Mouse (Mus musculus): ENCODE data around the gene Slc39a11.
"Not testable (repeated sequence)": the region's sequence is repeated elsewhere in the genome, so short reads cannot be mapped to it uniquely, and the experiment has no call there.

Gene Slc39a11

DNA sequence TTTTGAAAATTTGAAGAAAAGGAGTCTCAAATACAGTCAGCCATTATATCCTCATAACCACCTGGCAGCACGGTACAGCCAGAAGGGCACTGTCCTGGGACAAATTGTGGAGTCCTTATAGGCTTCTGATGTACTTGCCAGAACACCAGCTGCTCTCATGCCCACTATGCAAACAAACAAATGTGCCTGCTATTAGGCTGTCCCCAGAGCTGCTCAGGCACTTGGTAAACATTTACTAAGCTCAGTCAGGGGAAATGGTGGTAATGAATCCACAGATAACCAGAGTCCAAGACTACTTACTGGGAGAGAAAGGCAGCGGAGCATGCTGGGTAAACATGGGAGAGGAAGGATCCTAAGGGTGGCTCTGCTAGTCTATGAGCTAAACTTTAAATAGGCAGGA is 17.2 kb upstream of the Slc39a11 start:
- DNase-seq (ENCODE audit: low spot score): no peak

DNA sequence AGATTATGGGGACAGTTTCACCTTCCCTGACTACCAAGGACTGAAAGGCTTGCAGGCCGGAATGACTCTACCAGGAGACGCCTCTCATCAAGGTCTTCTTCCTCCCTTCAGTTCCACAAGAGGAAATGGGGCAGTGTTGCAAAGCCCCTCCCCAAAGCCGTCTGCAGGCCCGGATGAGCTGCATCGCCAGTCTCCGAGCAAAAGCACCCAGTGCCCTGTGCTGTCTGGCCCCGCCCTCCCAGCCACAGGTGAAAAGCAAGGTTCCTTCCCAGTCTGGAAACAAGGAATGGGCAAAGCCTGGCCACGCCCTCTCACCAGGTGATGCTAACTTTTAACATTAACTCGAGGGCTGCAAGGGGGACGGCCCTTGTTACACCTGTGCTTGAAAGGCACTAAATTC is 16.8 kb upstream of the Slc39a11 start:
- DNase-seq (ENCODE audit: low spot score): peak; percentile 23

DNA sequence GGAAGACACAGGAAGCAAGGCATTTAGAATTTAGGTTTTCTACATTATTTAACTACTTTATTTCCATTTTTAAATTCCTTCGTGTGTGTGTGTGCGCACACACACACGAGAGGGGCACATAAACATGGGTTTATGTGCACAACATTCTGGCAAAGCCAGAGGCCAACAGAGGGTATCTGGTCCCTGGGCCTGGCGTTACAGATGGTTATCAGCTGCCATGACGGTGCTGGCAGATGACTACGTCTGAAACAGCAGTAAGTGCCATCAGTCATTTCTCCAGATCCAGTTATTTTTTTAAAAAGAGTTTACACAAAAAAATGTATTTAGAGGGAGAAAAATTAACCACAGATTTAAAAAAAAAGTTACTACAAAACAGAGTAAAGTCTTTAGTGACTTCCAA is 16.3 kb upstream of the Slc39a11 start:
- DNase-seq (ENCODE audit: low spot score): no peak

DNA sequence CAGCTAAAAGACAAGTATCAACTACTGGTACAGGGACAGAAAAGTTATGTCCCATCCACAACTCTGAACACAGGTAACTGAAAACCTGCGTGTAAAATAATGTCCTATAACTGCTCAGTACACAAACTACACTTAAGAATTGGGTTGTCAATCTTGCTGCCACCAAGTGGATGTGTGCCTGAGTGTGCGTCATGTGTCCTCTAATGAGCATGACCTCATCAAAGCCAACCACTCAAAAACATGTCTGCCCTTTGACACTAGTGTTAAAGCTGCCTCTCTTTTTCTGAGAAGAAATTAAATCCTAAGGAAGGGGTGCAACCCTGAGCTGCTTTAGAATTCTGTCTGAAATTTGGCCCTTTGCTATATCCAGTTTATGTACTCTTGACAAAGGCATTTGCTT is 14.4 kb upstream of the Slc39a11 start:
- no peak for DNase-seq (ENCODE audit: low spot score)

DNA sequence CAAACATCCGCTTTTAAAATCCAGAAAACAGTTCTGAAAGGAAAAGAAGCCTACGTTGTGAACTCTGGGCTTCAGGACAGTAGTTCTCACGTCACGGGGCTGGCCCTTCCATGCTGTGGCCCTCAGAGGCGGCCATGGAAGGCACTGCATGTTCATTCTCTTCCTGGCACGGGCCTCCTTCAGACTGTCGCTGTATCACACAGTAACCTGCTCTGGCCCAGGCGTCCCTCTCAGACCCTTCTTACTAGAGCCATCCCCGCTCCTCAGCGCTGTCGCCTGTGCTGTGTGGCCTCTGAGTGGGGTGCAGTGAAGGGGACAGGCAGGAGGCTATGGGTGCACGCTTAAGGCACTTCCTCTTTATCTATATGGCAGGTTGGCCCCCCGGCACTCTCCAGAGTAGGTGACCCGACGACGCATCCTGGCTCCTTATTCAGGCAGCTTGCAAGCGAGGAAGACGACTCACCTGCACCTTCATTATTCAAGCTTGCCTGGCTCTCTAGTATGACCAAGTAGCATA is 12.0 kb upstream of the Slc39a11 start:
- DNase-seq (ENCODE audit: low spot score): no peak

DNA sequence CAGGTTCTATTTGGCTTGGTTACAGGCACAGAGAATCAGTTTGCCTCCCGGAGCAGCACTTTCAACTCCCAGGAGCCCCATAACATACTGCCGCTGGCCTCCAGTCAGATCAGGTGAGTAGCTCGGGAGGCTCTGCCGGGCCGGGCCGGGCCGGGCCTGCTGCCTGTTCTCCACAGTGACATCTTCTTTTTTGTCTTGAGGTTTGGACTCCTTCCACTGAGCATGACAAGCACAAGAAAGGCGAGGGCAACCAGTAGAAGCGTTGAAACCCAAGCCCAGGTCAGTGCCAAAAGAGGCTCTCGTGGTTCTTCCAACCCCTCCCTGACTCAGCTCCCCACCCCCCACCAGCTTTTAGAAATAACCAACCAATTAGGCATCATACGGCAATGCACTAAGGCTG is 11.1 kb upstream of the Slc39a11 start:
- DNase-seq (ENCODE audit: low spot score): no peak

DNA sequence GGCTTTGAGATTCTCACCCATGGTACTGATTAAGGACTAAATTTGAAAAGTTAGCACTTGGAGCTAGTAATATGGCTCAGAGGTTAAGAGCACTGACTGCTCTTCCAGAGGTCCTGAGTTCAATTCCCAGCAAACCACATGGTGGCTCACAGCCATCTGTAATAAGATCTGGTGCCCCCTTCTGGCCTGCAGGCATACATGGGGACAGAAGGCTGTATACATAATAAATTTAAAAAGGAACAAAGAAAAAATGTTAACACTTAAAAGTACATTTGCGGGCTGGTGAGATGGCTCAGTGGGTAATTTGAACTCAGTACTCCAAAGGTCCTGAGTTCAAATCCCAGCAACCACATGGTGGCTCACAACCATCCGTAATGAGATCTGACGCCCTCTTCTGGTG is 10.3 kb upstream of the Slc39a11 start:
- not testable (repeated sequence) for DNase-seq (ENCODE audit: low spot score)

DNA sequence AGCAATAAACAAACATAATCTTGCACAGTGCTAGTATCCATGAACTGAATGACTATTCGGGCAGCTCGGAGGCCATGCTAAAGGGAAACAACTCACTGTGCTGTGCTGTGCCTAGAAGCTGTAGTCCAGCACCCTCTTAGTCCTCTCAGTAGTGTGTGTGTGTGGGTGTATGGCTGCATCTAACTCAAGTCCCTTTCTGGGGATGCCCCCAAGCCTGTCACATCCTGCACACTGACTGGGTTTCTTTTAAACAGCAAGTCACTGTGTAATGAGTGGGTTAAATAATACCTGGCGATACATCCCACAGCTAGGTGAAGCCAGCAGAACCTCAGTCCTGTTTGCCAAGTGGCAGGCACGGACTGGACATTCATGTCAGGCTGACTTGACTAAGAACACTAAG is 8.9 kb upstream of the Slc39a11 start:
- DNase-seq (ENCODE audit: low spot score): no peak

DNA sequence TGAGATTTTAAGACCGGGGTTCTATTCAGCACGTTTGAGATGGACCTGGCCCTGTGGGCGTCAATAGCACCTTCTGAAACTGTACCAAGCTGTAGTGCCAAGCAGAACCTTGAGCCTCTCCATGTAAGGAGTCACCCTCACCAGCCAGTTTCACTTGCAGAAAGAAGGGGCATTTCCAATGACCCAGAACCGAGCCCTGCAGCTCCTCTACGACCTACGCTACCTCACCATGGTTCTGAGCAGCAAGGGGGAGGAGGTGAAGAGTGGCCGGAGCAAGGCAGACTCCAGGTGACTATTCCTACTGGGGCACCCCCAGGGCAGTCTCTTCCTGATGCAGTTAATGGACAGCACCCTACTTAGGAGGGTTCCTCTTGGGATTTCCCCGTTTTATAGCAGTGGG is 8.4 kb upstream of the Slc39a11 start:
- DNase-seq (ENCODE audit: low spot score): no peak

DNA sequence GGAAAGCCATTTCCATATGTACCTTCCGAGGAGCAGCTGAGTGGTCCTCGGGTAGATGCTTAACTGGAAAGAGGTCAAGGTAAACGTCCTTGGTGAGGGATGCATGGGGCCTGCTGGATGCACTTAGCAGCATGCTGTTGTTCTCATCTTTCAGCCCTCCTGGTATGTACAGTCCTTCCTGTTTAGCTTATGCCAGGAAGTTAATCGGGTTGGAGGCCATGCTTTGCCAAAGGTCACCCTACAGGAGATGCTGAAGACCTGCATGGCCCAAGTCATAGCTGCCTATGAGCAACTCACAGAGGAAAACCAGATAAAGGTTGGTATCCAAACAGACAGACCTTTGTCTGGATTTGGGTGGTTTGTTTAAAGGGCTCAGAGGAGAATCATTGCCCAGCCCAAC is 7.3 kb upstream of the Slc39a11 start:
- no peak for DNase-seq (ENCODE audit: low spot score)

DNA sequence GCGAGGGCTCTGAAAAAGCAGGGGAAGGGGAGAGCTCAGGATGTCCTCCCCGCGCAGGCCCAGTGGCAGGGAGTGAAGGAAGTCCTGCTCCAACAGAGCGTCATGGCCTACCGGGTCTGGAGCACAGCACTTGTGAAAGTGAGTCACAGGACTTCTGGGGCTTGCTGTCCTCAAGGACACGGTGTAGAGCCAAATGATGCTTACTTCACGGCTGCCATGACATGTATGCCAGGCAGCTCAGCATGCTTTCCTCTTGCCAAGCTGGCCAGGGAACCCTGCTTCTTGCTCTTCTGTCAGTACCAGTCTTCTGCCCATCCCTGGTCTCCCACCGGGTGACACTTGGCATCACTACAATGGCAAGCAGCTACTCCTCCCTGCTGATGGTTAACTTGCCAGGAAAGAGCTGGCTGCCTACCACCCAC is 6.6 kb upstream of the Slc39a11 start:
- no peak for DNase-seq (ENCODE audit: low spot score)

DNA sequence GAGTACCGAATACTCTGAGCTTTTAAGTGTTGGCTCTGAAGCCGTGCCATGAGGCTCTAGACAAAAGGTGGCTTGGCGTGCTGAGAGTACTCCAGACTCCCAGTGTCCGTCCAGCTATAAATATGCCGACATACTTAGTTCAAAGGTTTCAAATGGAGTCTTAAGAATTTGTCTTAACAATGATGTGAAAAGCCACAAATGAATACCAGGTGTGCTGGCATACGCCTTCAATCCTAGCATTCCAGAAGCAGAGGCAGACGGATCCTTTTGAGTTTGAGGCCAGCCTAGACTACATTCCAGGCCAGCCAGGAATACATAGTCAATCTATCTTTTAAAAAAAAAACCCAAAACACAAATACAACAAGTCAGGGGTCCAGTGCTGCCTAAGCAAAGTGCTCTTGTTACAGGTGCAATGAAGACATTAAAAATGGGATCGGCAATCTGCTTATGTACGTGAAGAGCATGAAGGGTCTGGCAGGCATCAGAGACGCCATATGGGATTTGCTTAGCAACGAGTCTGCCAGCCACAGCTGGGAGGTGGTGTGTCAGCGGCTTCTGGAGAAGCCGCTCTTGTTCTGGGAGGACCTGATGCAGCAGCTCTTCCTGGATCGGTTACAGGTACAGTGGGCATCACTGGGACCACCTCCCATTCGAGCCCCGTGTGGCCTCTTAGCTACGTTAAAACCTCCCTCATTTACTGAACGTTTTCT is 4.8 kb upstream of the Slc39a11 start:
- no peak for DNase-seq (ENCODE audit: low spot score)

DNA sequence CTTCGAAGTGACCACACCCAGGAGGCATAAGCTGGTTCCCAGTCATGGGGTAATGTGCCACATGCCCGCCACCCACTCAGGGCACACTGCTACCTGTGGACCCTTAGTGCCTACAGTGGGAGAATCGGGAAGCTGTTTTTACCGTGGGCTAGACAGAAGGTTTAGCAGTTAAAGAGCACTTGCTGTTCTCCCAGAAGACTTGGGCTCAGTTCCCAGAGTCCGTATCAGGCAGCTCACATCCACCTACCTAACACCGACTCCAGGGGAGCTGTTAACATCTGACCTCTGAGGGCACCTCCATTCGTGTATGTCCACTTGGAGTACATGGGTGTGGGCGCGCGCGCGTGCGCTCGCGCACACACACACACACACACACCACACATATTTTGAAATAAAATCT is 4.2 kb upstream of the Slc39a11 start:
- DNase-seq (ENCODE audit: low spot score): no peak

DNA sequence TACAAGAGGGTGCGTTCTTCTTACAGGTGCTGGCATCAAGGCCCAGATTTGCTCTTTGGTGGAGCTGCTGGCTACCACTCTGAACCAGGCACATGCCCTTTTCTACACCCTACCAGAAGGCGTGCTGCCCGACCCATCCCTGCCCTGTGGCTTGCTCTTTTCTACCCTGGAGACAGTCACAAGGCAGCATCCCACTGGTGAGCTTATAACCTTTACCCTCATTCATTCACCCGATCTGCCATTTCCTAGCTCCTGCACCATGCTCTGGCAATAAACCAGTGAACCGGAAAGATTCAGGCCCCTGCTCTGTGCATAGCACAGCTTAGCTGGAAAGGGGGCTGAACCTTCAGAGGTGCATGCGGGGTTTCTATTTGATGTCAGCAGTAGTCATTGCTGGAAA is 2.6 kb upstream of the Slc39a11 start:
- DNase-seq (ENCODE audit: low spot score): no peak

DNA sequence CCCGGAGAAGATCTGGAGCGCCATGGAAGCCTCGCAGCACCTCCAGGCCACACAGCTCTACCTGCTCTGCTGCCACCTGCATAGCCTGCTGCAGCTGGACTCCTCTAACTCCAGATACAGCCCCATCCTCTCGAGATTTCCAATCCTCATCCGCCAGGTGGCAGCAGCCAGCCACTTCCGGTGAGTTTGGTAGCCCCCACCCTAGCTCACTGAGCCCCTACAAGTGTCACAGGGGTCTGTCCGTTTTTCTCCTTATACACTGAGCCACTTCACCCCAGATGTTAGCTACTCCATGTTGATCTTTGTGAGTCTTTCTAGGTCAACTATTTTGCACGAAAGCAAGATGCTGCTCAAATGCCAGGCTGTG is 2.0 kb upstream of the Slc39a11 start:
- DNase-seq (ENCODE audit: low spot score): peak; percentile 20

DNA sequence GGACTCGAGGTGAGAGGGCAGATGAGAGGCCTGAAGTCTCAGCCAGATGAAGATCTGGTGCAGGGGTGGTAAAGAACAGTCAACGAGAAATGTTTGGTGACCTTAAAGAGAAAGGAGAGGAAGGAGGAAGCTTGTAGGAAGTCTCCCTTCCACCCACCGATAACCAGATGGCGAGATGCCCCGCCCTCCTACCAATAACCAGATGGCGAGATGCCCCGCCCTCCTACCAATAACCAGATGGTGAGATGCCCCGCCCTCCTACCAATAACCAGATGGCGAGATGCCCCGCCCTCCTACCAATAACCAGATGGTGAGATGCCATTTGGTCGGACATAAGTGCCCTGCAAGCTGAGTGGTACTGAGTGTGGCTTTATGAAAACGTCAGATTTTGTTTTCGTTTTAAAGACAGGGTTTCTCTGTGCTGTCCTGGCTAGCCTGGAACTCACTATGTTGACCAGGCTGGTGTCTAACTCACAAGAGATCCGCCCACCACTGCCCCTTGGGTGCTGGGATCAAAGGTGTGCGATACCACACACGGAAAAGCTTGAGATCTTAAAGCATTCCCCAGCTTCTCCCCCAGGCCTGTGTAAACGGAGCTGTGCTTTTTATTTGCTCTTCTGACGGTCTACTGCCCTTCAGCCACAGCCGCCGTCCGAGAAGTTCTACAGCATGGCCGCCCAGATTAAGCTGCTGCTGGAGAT is 1.5 kb upstream of the Slc39a11 start:
- no peak for DNase-seq (ENCODE audit: low spot score)

DNA sequence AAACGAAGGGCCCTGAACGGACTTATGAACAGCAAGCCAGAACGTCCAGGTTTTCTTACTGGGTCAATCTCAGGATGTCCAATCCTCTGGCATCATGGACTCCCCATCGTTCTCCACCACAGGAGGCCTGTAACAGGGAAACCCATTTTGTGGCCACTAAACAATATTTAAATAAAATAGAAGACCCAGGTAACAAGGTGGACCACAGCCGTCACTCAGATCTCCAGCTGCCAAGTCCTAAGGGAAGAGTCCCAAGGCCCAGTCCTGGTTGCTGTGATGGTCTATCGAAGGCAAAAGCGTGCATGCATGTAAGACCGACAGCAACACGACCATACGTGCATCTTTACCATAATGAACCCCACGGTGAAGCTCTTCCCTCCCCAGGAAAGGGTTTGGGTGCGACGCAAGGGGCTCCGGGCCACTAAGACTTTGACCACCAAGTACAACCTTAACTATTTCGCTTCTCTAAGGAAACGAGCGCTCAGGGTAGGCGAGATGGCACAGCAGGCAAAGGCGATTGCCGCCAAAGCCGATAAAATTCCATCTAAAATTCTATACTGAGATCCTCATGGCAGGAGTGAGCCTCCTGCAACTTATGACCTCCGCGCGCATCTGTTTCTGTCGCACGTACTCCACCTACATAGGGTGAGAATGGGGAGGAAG is 1.1 kb downstream of the Slc39a11 start, which contains the start of gene Cog1:
TSS of gene Cog1 (plus strand) at position 480 of the 663 bp plus-strand sequence.
- DNase-seq (ENCODE audit: low spot score): no peak

DNA sequence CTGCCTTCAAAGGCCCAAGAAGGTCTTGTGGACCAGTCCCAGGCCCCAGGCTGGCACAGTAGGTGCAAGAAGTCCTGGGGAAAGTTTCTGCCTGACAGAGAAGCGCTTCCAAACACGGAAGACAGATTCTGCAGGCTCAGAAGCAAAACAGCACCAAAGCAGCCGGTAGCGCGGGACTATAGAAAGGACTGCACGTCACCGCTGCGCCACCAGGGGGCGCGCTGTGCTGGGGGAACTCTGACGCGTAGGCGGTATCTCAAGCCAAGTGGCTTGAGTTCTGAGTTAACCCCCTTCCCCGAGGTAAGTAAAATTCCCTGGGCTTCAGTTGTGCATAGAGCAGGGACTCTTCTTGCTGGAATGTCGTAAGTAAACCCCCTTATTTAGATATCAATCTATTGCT is 1.7 kb downstream of the Slc39a11 start:
- DNase-seq (ENCODE audit: low spot score): peak; percentile 77

DNA sequence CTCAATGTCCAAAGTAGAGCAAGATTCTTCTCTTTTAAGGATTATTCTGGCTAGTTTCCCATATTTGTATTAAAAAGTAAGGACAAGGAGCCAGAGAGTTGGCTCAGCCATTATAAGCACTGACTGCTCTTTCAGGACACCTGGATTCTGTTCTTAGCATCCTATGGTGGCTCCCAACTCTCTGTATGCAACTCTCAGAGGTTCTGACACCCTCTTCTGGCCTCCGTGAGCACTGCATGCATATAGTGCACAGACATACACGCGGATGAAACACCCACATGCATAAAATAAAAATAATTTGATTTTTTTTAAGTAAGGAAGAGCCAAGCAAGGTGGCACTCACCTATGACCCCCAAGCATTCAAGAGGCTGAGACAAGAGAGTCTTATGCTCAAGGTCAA is 4.7 kb downstream of the Slc39a11 start:
- DNase-seq (ENCODE audit: low spot score): no peak

DNA sequence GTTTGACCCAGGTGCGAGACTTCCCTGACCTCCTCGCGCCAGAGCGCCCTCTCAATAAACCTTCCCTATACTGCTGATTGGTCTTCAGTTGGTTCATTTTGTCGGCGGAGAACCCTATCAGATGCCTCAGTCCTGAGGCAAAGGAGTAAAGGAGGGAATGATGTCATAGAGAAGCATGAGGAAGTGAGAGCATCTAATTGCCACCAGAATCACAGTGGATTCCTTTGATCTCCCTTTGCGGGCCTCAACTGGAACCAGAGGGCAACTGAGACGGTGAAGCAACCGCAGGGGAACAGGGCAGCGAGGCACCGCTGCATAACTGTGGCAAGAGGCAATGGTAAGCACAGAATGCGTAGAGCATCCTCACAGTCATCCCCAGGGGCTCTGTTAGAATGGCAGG is 11.2 kb downstream of the Slc39a11 start:
- DNase-seq (ENCODE audit: low spot score): no peak

DNA sequence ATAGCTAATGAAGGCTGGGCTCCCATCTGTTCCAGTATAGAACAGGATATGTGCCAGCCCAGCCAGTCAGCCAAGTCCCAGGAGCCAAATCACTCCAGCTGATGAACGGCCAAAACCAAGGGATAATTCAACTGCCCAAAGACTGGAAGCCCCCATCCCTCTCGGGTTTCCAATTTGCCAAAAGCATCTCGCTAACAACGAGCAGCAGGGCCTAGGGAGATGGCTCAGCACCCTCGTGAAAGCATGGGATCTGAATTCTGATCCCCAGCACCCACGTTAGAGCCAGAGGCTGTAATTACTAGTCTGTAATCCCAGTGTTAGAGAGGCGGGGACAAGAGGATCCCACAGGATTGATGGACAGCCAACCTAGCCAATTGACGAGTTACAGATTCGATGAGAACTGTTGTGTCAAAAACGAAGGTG is 15.2 kb downstream of the Slc39a11 start:
- no peak for DNase-seq (ENCODE audit: low spot score)

DNA sequence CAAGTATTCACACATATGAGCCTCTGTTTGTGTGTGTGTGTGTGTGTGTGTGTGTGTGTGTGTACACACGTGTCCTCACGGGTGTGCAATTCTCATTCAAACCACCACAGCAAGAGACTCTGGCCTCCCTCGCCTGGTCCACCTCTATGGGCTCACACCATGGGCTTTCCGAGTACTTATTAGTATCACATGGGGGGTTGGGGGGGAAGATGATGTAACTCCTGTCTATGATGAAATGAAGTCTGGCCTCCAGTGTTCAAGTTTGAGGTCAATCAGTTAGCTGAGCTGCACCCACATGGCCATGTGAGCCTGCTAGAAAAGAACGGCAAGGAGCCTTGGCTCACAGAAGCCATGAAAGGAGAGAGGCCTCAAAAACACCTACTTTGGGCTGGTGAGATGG is 16.5 kb downstream of the Slc39a11 start:
- DNase-seq (ENCODE audit: low spot score): no peak

DNA sequence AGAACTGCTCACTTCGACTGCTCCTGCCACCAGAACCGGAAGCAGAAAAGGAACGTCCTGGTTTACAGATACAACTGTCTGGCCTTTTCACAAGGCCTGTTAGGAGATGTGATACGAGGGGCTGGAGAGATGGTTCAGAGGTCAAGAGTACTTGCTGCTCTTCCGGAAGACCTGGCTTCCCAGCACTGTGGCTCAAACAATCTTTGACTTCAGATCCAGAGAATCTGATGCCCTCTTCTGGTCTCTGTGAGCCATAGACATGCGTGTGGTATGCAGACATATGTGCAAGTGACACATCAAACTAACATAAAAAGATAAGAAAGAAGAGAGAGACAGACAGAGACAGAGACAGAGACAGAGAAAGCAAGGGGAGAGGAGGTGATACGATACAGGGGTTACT is 17.6 kb downstream of the Slc39a11 start:
- no peak for DNase-seq (ENCODE audit: low spot score)

Measured in T-cell, adult 2 months (primary cell).